Mouse (Mus musculus) layer of hippocampus, adult 9-11 months (tissue): ENCODE data around the gene Kdm1a.

ENCODE experiments used
- DNase-seq: peaks from one replicate; pipeline ENCODE4 v3.0.0; 2022

The Kdm1a gene

GRCm38 (mm10) chr4:136521898-136522297, 80.6 kb downstream of the Kdm1a start:
- DNase-seq: no peak

GRCm38 (mm10) chr4:136519866-136520265, 82.7 kb downstream of the Kdm1a start:
- no peak for DNase-seq

GRCm38 (mm10) chr4:136518576-136518975, 83.9 kb downstream of the Kdm1a start:
- no peak for DNase-seq

GRCm38 (mm10) chr4:136518141-136518540, 84.4 kb downstream of the Kdm1a start:
- DNase-seq: peak; percentile 21

GRCm38 (mm10) chr4:136512905-136513304, 89.6 kb downstream of the Kdm1a start:
- no peak for DNase-seq

- DNase-seq: no peak
Measured at GRCm38 (mm10) chr4:136511708-136512107, 90.8 kb downstream of the Kdm1a start.

- DNase-seq: no peak
Measured at GRCm38 (mm10) chr4:136509857-136510256, 92.7 kb downstream of the Kdm1a start.

GRCm38 (mm10) chr4:136505426-136506215, 96.9 kb downstream of the Kdm1a start:
- no peak for DNase-seq
